Mouse (Mus musculus): ENCODE data around the gene S1pr5. TPM values are rescaled to one million over a fixed set of nuclear protein-coding genes. Genes with fewer than 3 reads are reported as not detected.

S1pr5 gene
- polyA plus RNA-seq, 1 experiment from 2014 or later, result 0.39 TPM

DNA sequence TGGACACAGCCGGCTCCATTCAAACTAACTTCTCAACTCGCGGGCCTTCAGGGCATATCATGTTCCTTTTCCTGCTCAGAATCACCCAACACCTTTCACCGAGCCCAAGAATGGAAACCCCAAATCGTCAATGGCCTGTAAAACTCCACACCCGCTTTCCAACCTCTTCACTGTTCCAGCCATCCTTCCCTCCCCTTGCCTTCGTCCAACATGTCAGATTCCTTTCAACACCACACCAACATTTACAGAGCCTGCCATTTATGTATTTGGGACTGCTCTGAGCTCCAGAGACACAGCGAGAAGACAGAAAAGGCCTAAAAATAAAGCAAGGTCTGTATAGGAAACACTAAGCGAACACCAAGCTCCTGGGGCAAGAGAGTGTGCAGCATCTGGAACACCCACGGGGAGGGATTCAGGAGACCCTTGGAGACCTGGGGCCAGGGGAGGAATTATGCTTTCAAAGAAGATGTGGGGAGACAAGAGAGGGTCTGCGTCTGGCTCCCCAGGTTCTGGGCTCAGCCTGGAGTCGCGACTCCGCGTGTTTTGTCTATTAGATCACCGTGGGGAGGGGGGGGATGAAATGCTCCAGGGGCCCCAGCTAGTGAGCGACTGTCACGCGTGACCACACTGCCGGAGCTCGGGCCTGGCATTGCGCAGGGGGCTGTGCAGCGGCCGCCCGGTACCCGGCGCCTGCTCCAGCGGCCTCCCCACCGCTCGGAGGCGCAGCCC lies 10.1 kb downstream of the S1pr5 start:
- Histone ChIP-seq H3K4me2 (ENCODE audit: low read depth, severe bottlenecking) (peak overlapping the region; percentile 75), H3K9me3 (ENCODE audit: control insufficient read depth, low read length) (no peaks in the 10 kb centered on the region), H3K4me1 (ENCODE audit: control insufficient read depth, insufficient read depth, low read length) (peaks cover 10% of the 10 kb centered on the region), H3K27ac (replicated peaks; ENCODE audit: low read depth, low read length) (peak overlapping the region; percentile 84), H3K4me3 (ENCODE audit: low read depth, low read length) (peak overlapping the region; percentile 92), H3K27me3 (ENCODE audit: control insufficient read depth, insufficient read depth, low read length) (peaks cover 9% of the 10 kb centered on the region), H3K9ac (ENCODE audit: low read length) (peak overlapping the region; percentile 97), H3K36me3 (ENCODE audit: control insufficient read depth, insufficient read depth, low read length) (peaks cover 4% of the 10 kb centered on the region; the same call in 1 of the 2 replicates)
- ATAC-seq (ENCODE audit: insufficient number of reproducible peaks, low FRiP score, low TSS enrichment, low read depth) (0 out of 2 replicates have a peak, but pooled peaks have one; percentile 3), DNase-seq (ENCODE audit: low spot score) (peak; percentile 61)
- 1% methylated on average over 31 of the region's 31 CpGs for WGBS

DNA sequence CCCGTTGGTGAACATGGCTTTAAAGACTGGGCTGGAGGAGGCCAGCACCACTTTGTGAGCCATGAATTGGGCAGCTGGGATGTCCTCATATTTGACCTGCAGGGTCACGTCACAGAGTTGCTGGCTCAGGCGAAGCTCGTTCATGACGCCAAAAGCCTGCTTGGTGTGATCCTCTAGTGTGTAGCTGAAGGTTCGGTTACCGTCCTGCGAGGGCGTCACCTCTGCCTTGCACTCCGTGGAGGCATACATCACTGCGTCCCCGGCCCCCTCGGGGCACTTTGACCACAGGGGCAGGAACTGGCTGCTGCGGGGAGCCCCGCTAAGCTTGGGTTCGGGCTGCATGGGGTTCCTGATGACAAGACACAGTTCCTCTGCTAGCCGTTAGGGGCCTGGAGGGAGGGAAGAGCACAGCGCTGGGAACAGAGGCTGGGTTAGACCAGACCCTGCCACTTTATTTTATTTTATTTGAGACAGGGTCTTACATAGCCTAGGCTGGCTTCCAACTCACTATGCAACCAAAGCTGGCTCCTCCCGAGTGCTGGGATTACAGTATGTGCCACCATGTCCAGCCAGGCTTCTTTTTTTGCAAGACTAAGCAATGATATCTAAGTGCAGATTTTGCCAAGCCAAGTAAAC lies 10.8 kb downstream of the S1pr5 start:
- Histone ChIP-seq H3K27ac (replicated peaks; ENCODE audit: low read depth, low read length) (peak overlapping the region; percentile 84; the same call in 1 of the 2 replicates), H3K36me3 (ENCODE audit: control insufficient read depth, insufficient read depth, low read length) (peaks cover 5% of the 10 kb centered on the region; the same call in 1 of the 2 replicates), H3K4me1 (ENCODE audit: control insufficient read depth, insufficient read depth, low read length) (peaks cover 10% of the 10 kb centered on the region), H3K27me3 (ENCODE audit: control insufficient read depth, insufficient read depth, low read length) (peaks cover 4% of the 10 kb centered on the region), H3K9me3 (ENCODE audit: control insufficient read depth, low read length) (no peaks in the 10 kb centered on the region), H3K4me3 (ENCODE audit: low read depth, low read length) (peak overlapping the region; percentile 92), H3K9ac (ENCODE audit: low read length) (peak overlapping the region; percentile 97), H3K4me2 (ENCODE audit: low read depth, severe bottlenecking) (peak overlapping the region; percentile 75)
- 22% methylated on average over 19 of the region's 19 CpGs for WGBS
- peak; percentile 44 for DNase-seq (ENCODE audit: low spot score)
- ATAC-seq (ENCODE audit: insufficient number of reproducible peaks, low FRiP score, low TSS enrichment, low read depth), result no peak

DNA sequence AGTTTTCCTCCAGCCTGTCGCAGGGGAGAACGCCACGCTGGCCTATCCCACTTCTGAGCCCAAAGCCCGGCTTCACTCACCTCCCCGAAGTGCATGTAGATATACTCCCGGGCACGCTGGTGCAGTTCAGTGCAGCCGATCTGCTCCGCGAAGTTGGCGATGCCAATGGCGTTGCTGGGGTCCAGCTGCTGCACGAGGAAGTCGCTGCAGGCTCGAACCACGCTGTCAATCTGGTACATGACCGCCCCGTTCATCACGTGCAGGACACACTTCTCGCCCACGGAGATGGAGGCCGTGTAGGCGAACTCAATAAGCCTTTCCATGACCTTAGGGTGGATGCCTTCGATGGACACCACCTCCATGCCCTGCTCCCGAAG lies 11.3 kb downstream of the S1pr5 start:
- H3K27ac ChIP-seq (replicated peaks; ENCODE audit: low read depth, low read length), result no peak overlapping the region
- ATAC-seq (ENCODE audit: insufficient number of reproducible peaks, low FRiP score, low TSS enrichment, low read depth), result no peak
- H3K27me3 ChIP-seq (ENCODE audit: control insufficient read depth, insufficient read depth, low read length), result peaks cover under 1% of the 10 kb centered on the region; the same call in 1 of the 2 replicates
- H3K4me1 ChIP-seq (ENCODE audit: control insufficient read depth, insufficient read depth, low read length), result peaks cover 10% of the 10 kb centered on the region
- no peak for DNase-seq (ENCODE audit: low spot score)
- peaks cover 5% of the 10 kb centered on the region; the same call in 1 of the 2 replicates for H3K36me3 ChIP-seq (ENCODE audit: control insufficient read depth, insufficient read depth, low read length)
- 84% methylated on average over 25 of the region's 25 CpGs for WGBS
- H3K4me2 ChIP-seq (ENCODE audit: low read depth, severe bottlenecking), result peak overlapping the region; percentile 75
- peak overlapping the region; percentile 92; the same call in 1 of the 2 replicates for H3K4me3 ChIP-seq (ENCODE audit: low read depth, low read length)
- H3K9ac ChIP-seq (ENCODE audit: low read length), result peak overlapping the region; percentile 97; the same call in 1 of the 2 replicates
- H3K9me3 ChIP-seq (ENCODE audit: control insufficient read depth, low read length), result no peaks in the 10 kb centered on the region

DNA sequence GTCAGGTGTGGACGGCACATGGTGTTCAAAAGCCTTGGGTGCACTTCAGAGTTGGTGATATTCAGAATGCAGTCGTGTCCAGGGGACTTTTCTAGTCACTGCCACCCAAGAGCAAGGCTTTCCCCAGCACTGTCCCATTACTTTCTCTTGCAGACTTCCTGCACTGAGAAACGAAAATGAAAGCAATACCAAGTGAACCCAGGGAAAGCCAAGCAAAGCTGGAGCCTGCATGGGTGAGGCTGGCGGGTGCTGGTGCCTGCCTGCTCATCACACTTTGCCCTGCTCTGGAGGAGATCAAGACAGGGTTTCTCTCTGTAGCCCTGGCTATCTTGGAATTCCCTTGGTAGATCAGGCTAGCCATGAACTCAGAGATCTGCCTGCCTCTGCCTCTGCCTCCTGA lies 12.9 kb downstream of the S1pr5 start:
- H3K27ac ChIP-seq (replicated peaks; ENCODE audit: low read depth, low read length), result no peak overlapping the region
- H3K4me2 ChIP-seq (ENCODE audit: low read depth, severe bottlenecking), result no peak overlapping the region
- peaks cover 5% of the 10 kb centered on the region; the same call in 1 of the 2 replicates for H3K36me3 ChIP-seq (ENCODE audit: control insufficient read depth, insufficient read depth, low read length)
- H3K9ac ChIP-seq (ENCODE audit: low read length), result no peak overlapping the region
- DNase-seq (ENCODE audit: low spot score) (no peak), ATAC-seq (ENCODE audit: insufficient number of reproducible peaks, low FRiP score, low TSS enrichment, low read depth) (no peak)
- peaks cover 10% of the 10 kb centered on the region for H3K4me1 ChIP-seq (ENCODE audit: control insufficient read depth, insufficient read depth, low read length)
- no peaks in the 10 kb centered on the region for H3K27me3 ChIP-seq (ENCODE audit: control insufficient read depth, insufficient read depth, low read length)
- H3K9me3 ChIP-seq (ENCODE audit: control insufficient read depth, low read length), result no peaks in the 10 kb centered on the region
- 90% methylated on average over 4 of the region's 4 CpGs for WGBS
- H3K4me3 ChIP-seq (ENCODE audit: low read depth, low read length), result no peak overlapping the region

DNA sequence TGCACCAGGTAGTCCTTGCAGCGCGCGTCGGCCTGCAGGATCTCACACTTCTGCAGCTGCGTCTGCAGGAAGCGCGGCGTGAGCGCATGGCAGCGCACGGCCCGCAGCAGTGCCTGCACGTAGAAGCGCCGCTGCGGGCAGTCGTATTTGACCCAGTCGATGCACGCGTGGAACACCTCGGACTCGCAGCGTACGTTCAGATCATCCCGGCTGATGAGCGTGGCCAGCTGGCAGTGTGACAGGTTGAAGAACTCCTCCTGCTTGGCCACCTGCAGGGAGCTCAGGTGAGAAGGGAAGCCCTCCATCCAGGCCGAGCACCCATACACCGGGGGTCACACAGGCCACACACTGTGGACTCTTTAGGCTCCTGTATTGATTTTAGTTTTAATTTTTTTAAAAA lies 14.4 kb downstream of the S1pr5 start:
- no peak overlapping the region for H3K4me3 ChIP-seq (ENCODE audit: low read depth, low read length)
- no peak overlapping the region for H3K27ac ChIP-seq (replicated peaks; ENCODE audit: low read depth, low read length)
- ATAC-seq (ENCODE audit: insufficient number of reproducible peaks, low FRiP score, low TSS enrichment, low read depth) (no peak), DNase-seq (ENCODE audit: low spot score) (no peak)
- 77% methylated on average over 28 of the region's 28 CpGs for WGBS
- H3K4me1 ChIP-seq (ENCODE audit: control insufficient read depth, insufficient read depth, low read length), result peaks cover 10% of the 10 kb centered on the region
- H3K36me3 ChIP-seq (ENCODE audit: control insufficient read depth, insufficient read depth, low read length), result peaks cover 8% of the 10 kb centered on the region; the same call in 1 of the 2 replicates
- no peaks in the 10 kb centered on the region for H3K27me3 ChIP-seq (ENCODE audit: control insufficient read depth, insufficient read depth, low read length)
- no peak overlapping the region for H3K9ac ChIP-seq (ENCODE audit: low read length)
- no peaks in the 10 kb centered on the region for H3K9me3 ChIP-seq (ENCODE audit: control insufficient read depth, low read length)
- no peak overlapping the region for H3K4me2 ChIP-seq (ENCODE audit: low read depth, severe bottlenecking)

DNA sequence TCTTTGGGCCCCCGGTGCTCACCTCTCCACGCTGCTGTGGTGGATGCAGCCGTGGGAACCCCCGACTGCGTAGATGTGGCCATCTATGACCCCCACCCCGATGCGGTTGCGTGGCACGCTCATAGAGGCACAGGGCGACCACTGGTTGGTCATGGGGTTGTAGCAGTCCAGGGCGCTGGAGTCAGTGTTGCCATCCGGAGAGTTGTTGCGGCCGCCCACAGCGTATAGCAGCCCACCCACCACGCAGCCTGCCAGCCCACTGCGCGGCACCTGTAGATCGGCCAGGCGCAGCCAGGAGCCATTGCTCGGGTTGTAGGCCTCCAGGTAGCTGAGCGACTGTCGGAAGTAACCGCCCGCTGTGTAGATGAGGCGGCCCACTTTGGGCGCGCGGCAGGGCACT lies 14.9 kb downstream of the S1pr5 start:
- Histone ChIP-seq H3K4me3 (ENCODE audit: low read depth, low read length) (no peak overlapping the region), H3K4me2 (ENCODE audit: low read depth, severe bottlenecking) (no peak overlapping the region), H3K27me3 (ENCODE audit: control insufficient read depth, insufficient read depth, low read length) (no peaks in the 10 kb centered on the region), H3K4me1 (ENCODE audit: control insufficient read depth, insufficient read depth, low read length) (peaks cover 10% of the 10 kb centered on the region), H3K27ac (replicated peaks; ENCODE audit: low read depth, low read length) (no peak overlapping the region), H3K9ac (ENCODE audit: low read length) (no peak overlapping the region), H3K9me3 (ENCODE audit: control insufficient read depth, low read length) (no peaks in the 10 kb centered on the region), H3K36me3 (ENCODE audit: control insufficient read depth, insufficient read depth, low read length) (peaks cover 8% of the 10 kb centered on the region; the same call in 1 of the 2 replicates)
- WGBS, result 90% methylated on average over 29 of the region's 29 CpGs
- ATAC-seq (ENCODE audit: insufficient number of reproducible peaks, low FRiP score, low TSS enrichment, low read depth) (no peak), DNase-seq (ENCODE audit: low spot score) (no peak)

DNA sequence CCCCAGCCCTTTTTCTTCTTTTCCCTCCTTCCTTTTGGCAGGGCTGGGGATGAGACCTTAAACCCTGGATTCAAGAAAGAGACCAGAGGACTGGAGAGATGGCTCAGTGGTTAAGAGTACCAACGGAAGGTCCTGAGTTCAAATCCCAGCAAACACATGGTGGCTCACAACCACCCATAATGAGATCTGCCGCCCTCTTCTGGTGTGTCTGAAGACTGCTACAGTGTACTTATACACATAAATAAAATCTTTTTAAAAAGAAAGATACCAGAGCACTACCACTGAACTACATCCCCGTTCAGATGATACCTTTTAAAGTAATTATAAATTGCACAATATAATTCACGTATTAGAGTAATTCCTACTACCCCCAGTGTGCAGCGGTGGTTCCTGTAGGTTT lies 15.4 kb downstream of the S1pr5 start:
- no peak overlapping the region for H3K27ac ChIP-seq (replicated peaks; ENCODE audit: low read depth, low read length)
- no peak for ATAC-seq (ENCODE audit: insufficient number of reproducible peaks, low FRiP score, low TSS enrichment, low read depth)
- H3K36me3 ChIP-seq (ENCODE audit: control insufficient read depth, insufficient read depth, low read length), result peaks cover 8% of the 10 kb centered on the region; the same call in 1 of the 2 replicates
- H3K4me1 ChIP-seq (ENCODE audit: control insufficient read depth, insufficient read depth, low read length), result peaks cover 9% of the 10 kb centered on the region
- no peak overlapping the region for H3K4me2 ChIP-seq (ENCODE audit: low read depth, severe bottlenecking)
- DNase-seq (ENCODE audit: low spot score), result no peak
- 90% methylated on average over 5 of the region's 5 CpGs for WGBS
- no peak overlapping the region for H3K9ac ChIP-seq (ENCODE audit: low read length)
- H3K4me3 ChIP-seq (ENCODE audit: low read depth, low read length), result no peak overlapping the region
- no peaks in the 10 kb centered on the region for H3K27me3 ChIP-seq (ENCODE audit: control insufficient read depth, insufficient read depth, low read length)
- no peaks in the 10 kb centered on the region for H3K9me3 ChIP-seq (ENCODE audit: control insufficient read depth, low read length)

DNA sequence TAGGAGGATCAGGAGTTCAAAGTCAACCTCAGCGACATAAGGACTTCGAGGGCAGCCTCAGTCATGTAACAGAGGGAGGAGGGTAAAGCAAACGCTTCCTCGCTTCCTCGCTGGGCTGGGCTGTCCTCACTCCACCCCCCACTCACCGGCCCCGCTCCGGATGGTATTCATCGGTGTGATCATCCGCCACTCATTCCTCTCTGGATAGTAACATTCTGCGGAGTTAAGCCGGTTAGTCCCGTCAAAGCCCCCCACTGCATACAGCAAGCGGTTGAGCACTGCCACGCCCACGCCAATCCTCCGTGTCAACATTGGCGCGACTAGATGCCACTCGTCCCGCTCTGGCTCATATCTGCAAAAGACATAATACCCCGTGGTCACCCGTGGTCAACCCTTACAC lies 16.7 kb downstream of the S1pr5 start:
- Histone ChIP-seq H3K27me3 (ENCODE audit: control insufficient read depth, insufficient read depth, low read length) (no peaks in the 10 kb centered on the region), H3K4me2 (ENCODE audit: low read depth, severe bottlenecking) (no peak overlapping the region), H3K4me1 (ENCODE audit: control insufficient read depth, insufficient read depth, low read length) (no peaks in the 10 kb centered on the region), H3K9me3 (ENCODE audit: control insufficient read depth, low read length) (no peaks in the 10 kb centered on the region), H3K27ac (replicated peaks; ENCODE audit: low read depth, low read length) (no peak overlapping the region), H3K4me3 (ENCODE audit: low read depth, low read length) (no peak overlapping the region), H3K9ac (ENCODE audit: low read length) (no peak overlapping the region), H3K36me3 (ENCODE audit: control insufficient read depth, insufficient read depth, low read length) (peaks cover 8% of the 10 kb centered on the region; the same call in 1 of the 2 replicates)
- DNase-seq (ENCODE audit: low spot score) (no peak), ATAC-seq (ENCODE audit: insufficient number of reproducible peaks, low FRiP score, low TSS enrichment, low read depth) (no peak)
- 62% methylated on average over 23 of the region's 23 CpGs for WGBS

All from limb, embryonic 11.5 days (tissue).